Mouse (Mus musculus): ENCODE measurements around the gene Pctp.

GRCm38 (mm10) chr11:90006111-90006510 lies 3.4 kb upstream of the Pctp start:
- no peak for TF ChIP-seq CTCF (IDR thresholded peaks at IDR 0.05; ENCODE audit: control insufficient read depth, insufficient read depth, low read length)
- TF ChIP-seq POLR2A (IDR thresholded peaks at IDR 0.05; ENCODE audit: borderline replicate concordance, control insufficient read depth, low read depth, low read length) = no peak
